Mouse (Mus musculus) neural tube, embryonic 12.5 days (tissue): ENCODE measurements around the gene Ppp1r14b. TPM values are rescaled to one million over a fixed set of nuclear protein-coding genes. Genes with fewer than 3 reads are reported as not detected.

Experiments
- ATAC-seq: fragments of 200-750 bp; cut with Nextera tagmentation; 2 replicates; pipeline ENCODE4 v1.8.0; 2017; ENCODE audit warnings: low read depth, mild to moderate bottlenecking, moderate TSS enrichment, moderate library complexity; ENCODE audit not compliant: low FRiP score
- H3K27ac ChIP-seq: fragments of 300-500 bp; sonication (generic); 2 replicates; pipeline ENCODE4 v1.5.1; 2016
- H3K27me3 ChIP-seq: fragments of 300-500 bp; sonication (generic); replicated peaks from 2 replicates; pipeline ENCODE4 v1.6.1; 2016; ENCODE audit warnings: mild to moderate bottlenecking
- H3K36me3 ChIP-seq: fragments of 300-500 bp; sonication (generic); 2 replicates; pipeline ENCODE4 v1.6.1; 2016; ENCODE audit warnings: mild to moderate bottlenecking
- H3K4me1 ChIP-seq: fragments of 300-500 bp; sonication (generic); 2 replicates; pipeline ENCODE4 v1.6.1; 2016
- H3K4me2 ChIP-seq: fragments of 300-500 bp; sonication (generic); replicated peaks from 2 replicates; pipeline ENCODE4 v1.6.1; 2016; ENCODE audit warnings: mild to moderate bottlenecking
- H3K4me3 ChIP-seq: fragments of 300-500 bp; sonication (generic); 2 replicates; pipeline ENCODE4 v1.5.1; 2016
- H3K9ac ChIP-seq: fragments of 300-500 bp; sonication (generic); 2 replicates; pipeline ENCODE4 v1.6.1; 2016; ENCODE audit warnings: mild to moderate bottlenecking
- H3K9me3 ChIP-seq: fragments of 300-500 bp; sonication (generic); 2 replicates; pipeline ENCODE4 v1.6.1; 2016; ENCODE audit warnings: mild to moderate bottlenecking
- WGBS: fragments of 180-500 bp; shearing (Covaris S2); methylation state at CpG from one replicate; pipeline ENCODE4 v1.1.7; 2016; 5-methylcytosine and 5-hydroxymethylcytosine counted together
- polyA plus RNA-seq: library from polyadenylated mRNA; unstranded; fragments of >200 nt; fragmentation: Nextera tagmentation; extraction: Ambion mirVana; gene quantifications from 2 replicates; pipeline ENCODE4 v1.2.1, GENCODE M21; 2016

The Ppp1r14b gene
- polyA plus RNA-seq, 1 experiment from 2014 or later = 325 TPM

GRCm38 (mm10) chr19:6936299-6936698 lies 38.5 kb upstream of the Ppp1r14b start:
- no peak overlapping the region for H3K4me3 ChIP-seq
- H3K27me3 ChIP-seq = peaks cover 53% of the 10 kb centered on the region
- H3K27ac ChIP-seq = no peak overlapping the region
- no peak for ATAC-seq
- WGBS = 18% methylated on average over 3 of the region's 3 CpGs
- no peak overlapping the region for H3K9ac ChIP-seq
- peaks cover 8% of the 10 kb centered on the region for H3K36me3 ChIP-seq
- no peak overlapping the region for H3K4me2 ChIP-seq
- H3K4me1 ChIP-seq = peaks cover 37% of the 10 kb centered on the region
- no peaks in the 10 kb centered on the region for H3K9me3 ChIP-seq

- Histone ChIP-seq H3K27ac (no peak overlapping the region), H3K9ac (no peak overlapping the region), H3K27me3 (peaks cover 38% of the 10 kb centered on the region), H3K4me1 (peaks cover 41% of the 10 kb centered on the region), H3K4me3 (no peak overlapping the region), H3K4me2 (0 out of 2 replicates have a peak overlapping the region, but pooled peaks have one; percentile 87), H3K36me3 (peaks cover 8% of the 10 kb centered on the region), H3K9me3 (no peaks in the 10 kb centered on the region)
- WGBS = 80% methylated on average over 16 of the region's 16 CpGs
- no peak for ATAC-seq
Measured at GRCm38 (mm10) chr19:6937541-6938465, 37.0 kb upstream of the Ppp1r14b start.

- peaks cover 8% of the 10 kb centered on the region for H3K36me3 ChIP-seq
- 91% methylated on average over 20 of the region's 20 CpGs for WGBS
- H3K4me2 ChIP-seq = peak overlapping the region; percentile 87
- H3K4me3 ChIP-seq = no peak overlapping the region
- H3K27ac ChIP-seq = no peak overlapping the region
- no peak for ATAC-seq
- H3K9ac ChIP-seq = peak overlapping the region; percentile 26; the same call in 1 of the 2 replicates
- H3K9me3 ChIP-seq = no peaks in the 10 kb centered on the region
- H3K27me3 ChIP-seq = peaks cover 23% of the 10 kb centered on the region
- H3K4me1 ChIP-seq = peaks cover 32% of the 10 kb centered on the region
Measured at GRCm38 (mm10) chr19:6939106-6940002, 35.4 kb upstream of the Ppp1r14b start.

- Histone ChIP-seq H3K9me3 (no peaks in the 10 kb centered on the region), H3K4me1 (peaks cover 32% of the 10 kb centered on the region), H3K4me2 (peak overlapping the region; percentile 87), H3K4me3 (peak overlapping the region; percentile 82), H3K27ac (no peak overlapping the region), H3K36me3 (peaks cover 8% of the 10 kb centered on the region), H3K27me3 (peaks cover 11% of the 10 kb centered on the region), H3K9ac (peak overlapping the region; percentile 89)
- WGBS = 23% methylated on average over 29 of the region's 29 CpGs
- peak; percentile 38; the same call in 1 of the 2 replicates for ATAC-seq
Measured at GRCm38 (mm10) chr19:6940396-6941351, 34.1 kb upstream of the Ppp1r14b start.

DNA sequence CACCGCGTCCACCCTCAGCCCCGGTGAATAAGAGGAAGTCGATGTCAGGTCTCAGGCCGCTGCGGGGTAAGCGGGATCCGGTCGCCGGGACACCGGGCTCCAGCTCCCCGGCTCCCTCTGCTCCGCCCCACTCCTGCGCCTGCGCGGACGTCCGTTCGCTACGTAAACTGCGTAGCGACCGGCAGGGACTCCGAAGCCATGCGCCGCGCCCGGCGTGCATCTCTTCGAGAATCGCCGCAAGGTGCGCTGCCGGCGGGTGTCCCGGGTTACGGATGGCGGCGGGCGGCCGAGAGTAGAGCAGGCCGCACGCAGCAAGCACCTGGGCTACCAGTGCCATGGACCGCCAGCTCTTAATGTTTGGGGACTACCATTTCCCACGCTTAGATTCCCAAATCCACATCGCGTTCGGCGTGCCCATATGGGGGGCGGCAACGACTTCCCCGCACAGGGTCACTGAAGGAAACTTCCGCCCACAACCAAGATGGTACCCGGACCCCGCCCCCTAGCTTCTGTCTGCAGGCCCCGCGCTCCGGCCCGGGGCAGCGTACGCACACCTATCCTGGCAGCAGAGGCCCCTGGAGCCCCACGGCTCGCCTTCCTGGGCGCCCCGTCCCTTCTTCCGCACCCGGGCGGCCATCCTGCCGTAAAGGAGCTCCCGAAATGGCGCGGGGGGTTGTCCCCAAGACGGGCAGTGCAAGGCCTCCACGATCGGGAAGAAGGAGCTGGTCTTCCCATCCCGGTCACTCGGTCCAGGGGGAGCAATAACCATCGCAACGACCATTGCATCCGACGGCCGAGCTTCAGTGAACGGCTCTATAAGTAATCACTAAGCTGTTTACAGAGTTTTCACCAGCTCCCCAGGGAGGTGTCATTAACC lies 33.2 kb upstream of the Ppp1r14b start, which contains the start of gene Bad:
TSS of gene Bad (plus strand) at position 490 of the 877 bp plus-strand sequence.
- Histone ChIP-seq H3K9ac (peak within 1 kb of the TSS; percentile 89), H3K36me3 (peaks cover 8% of the 10 kb centered on the region), H3K4me1 (peaks cover 32% of the 10 kb centered on the region), H3K4me3 (peak within 1 kb of the TSS; percentile 82), H3K4me2 (peak within 1 kb of the TSS; percentile 87), H3K9me3 (no peaks in the 10 kb centered on the region), H3K27ac (peak within 1 kb of the TSS; percentile 88), H3K27me3 (0 out of 2 replicates have a peak, but pooled peaks cover 3% of the 10 kb centered on the region)
- WGBS = under 1% methylated on average over 83 of the region's 83 CpGs
- ATAC-seq = peak; percentile 83

GRCm38 (mm10) chr19:6942249-6942691 lies 32.5 kb upstream of the Ppp1r14b start, which contains the start of gene Gpr137:
TSS of gene Gpr137 (minus strand) at chr19:6942480.
- H3K27ac ChIP-seq = peak within 1 kb of the TSS; percentile 88
- WGBS = under 1% methylated on average over 27 of the region's 27 CpGs

DNA sequence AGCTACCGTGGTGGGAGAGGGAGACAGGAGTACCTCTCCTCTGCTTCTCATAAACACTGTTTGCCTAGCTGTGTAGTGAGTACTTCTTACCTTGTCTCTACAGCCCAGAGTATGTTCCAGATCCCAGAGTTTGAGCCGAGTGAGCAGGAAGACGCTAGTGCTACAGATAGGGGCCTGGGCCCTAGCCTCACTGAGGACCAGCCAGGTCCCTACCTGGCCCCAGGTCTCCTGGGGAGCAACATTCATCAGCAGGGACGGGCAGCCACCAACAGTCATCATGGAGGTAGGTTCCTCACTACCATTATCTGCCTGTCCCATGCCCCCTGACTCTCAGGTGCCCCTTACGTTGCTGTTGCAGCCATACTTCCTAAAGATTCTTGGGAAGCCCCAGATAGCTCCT lies 32.0 kb upstream of the Ppp1r14b start:
- peak overlapping the region; percentile 82 for H3K4me3 ChIP-seq
- 0 out of 2 replicates have a peak, but pooled peaks cover 2% of the 10 kb centered on the region for H3K27me3 ChIP-seq
- WGBS = 33% methylated on average over 5 of the region's 5 CpGs
- ATAC-seq = no peak
- peaks cover 32% of the 10 kb centered on the region for H3K4me1 ChIP-seq
- peak overlapping the region; percentile 87 for H3K4me2 ChIP-seq
- H3K36me3 ChIP-seq = peaks cover 8% of the 10 kb centered on the region
- H3K9ac ChIP-seq = peak overlapping the region; percentile 89
- H3K27ac ChIP-seq = peak overlapping the region; percentile 88; the same call in 1 of the 2 replicates
- H3K9me3 ChIP-seq = no peaks in the 10 kb centered on the region

More at GRCm38 (mm10) chr19:6942249-6942691, 32.5 kb upstream of the Ppp1r14b start, which contains the start of gene Gpr137:
- Histone ChIP-seq H3K36me3 (peaks cover 8% of the 10 kb centered on the region), H3K9me3 (no peaks in the 10 kb centered on the region), H3K4me3 (peak within 1 kb of the TSS; percentile 82), H3K4me2 (peak within 1 kb of the TSS; percentile 87), H3K9ac (peak within 1 kb of the TSS; percentile 89), H3K4me1 (peaks cover 32% of the 10 kb centered on the region), H3K27me3 (0 out of 2 replicates have a peak, but pooled peaks cover 3% of the 10 kb centered on the region)
- ATAC-seq = peak; percentile 83

DNA sequence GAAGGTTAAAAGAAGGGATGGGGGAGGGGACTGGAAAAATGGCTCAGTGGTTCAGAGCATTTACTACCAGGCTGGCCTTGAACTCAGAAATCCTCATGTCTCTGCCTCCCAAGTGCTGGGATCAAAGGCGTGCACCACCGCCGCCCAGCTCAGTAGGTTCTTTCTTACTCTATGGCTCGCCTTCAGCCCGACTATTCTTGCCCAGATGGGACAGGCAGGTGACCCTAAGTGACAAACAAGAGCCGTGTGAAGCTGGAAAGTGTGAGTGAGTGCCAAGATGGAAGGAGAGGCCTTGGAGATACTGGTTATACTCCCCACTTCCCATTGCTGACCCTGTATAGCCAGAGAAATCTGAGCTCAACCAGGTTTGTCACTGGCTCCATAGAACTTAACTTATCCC lies 31.1 kb upstream of the Ppp1r14b start:
- 91% methylated on average over 6 of the region's 6 CpGs for WGBS
- Histone ChIP-seq H3K27me3 (no peaks in the 10 kb centered on the region), H3K36me3 (peaks cover 3% of the 10 kb centered on the region; the same call in 1 of the 2 replicates), H3K9me3 (no peaks in the 10 kb centered on the region), H3K9ac (no peak overlapping the region), H3K4me1 (peaks cover 30% of the 10 kb centered on the region), H3K4me2 (no peak overlapping the region), H3K4me3 (no peak overlapping the region), H3K27ac (no peak overlapping the region)
- ATAC-seq = no peak

DNA sequence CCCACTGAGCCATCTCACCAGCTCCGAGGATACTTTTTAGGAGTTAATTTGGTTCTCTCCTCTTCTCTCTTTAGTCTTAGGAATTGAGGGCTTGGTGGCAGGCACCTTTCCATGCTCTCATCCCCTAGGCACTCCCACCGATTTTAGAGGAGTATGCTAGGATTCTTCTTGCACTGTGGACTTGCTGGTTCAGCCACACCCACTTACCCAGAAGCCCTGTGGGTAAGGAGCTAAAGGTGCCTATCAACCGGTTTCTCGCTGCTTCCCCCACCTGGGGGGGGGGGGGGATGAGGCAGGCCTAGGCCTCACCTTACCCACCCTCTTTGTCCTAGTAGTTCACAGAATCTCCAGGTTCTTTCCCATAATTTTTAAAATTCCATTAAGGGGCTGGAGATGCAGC lies 27.0 kb upstream of the Ppp1r14b start:
- Histone ChIP-seq H3K27ac (no peak overlapping the region), H3K9me3 (no peaks in the 10 kb centered on the region), H3K4me1 (peaks cover 24% of the 10 kb centered on the region), H3K27me3 (no peaks in the 10 kb centered on the region), H3K4me2 (no peak overlapping the region), H3K36me3 (peaks cover 3% of the 10 kb centered on the region; the same call in 1 of the 2 replicates), H3K9ac (0 out of 2 replicates have a peak overlapping the region, but pooled peaks have one; percentile 21), H3K4me3 (no peak overlapping the region)
- 54% methylated on average over 4 of the region's 4 CpGs for WGBS
- no peak for ATAC-seq

DNA sequence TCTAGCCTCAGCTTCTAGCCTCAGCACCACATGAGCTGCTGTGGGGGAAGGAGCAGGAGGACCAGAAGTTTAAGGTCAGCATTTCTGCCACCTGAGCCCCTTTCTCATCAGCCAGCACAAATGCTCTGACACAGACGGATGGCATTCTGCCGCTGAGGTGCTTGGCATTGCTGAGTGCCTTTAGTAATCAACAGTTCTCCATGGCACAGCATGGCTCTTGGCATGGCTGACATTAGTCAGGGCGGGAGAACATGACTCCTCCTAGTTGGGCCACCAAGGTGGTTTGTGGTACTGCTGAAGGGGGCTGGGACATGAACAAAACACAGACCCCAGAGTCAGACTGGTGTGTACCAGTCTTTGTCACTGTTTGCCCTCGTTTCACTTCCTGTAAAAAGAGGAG lies 26.6 kb upstream of the Ppp1r14b start:
- Histone ChIP-seq H3K9ac (0 out of 2 replicates have a peak overlapping the region, but pooled peaks have one; percentile 21), H3K4me2 (no peak overlapping the region), H3K36me3 (peaks cover 3% of the 10 kb centered on the region; the same call in 1 of the 2 replicates), H3K4me3 (no peak overlapping the region), H3K9me3 (no peaks in the 10 kb centered on the region), H3K4me1 (peaks cover 23% of the 10 kb centered on the region), H3K27ac (no peak overlapping the region), H3K27me3 (no peaks in the 10 kb centered on the region)
- ATAC-seq = no peak
- 70% methylated on average over 4 of the region's 4 CpGs for WGBS
